Mouse (Mus musculus) kidney, embryonic 16.5 days (tissue): ENCODE data around the gene Arl8b. TPM values are rescaled to one million over a fixed set of nuclear protein-coding genes. Genes with fewer than 3 reads are reported as not detected.

Source experiments
- ATAC-seq: fragments of 200-750 bp; cut with Nextera tagmentation; 2 replicates; pipeline ENCODE4 v1.8.0; 2017; ENCODE audit warnings: moderate TSS enrichment; ENCODE audit not compliant: low FRiP score, low TSS enrichment
- H3K27ac ChIP-seq: fragments of 300-500 bp; sonication (generic); 2 replicates; pipeline ENCODE4 v1.5.1; 2014; ENCODE audit warnings: low read length
- H3K27me3 ChIP-seq: fragments of 300-500 bp; sonication (generic); 2 replicates; pipeline ENCODE4 v1.6.1; 2014; ENCODE audit warnings: low read length, control low read depth, mixed read lengths; ENCODE audit not compliant: insufficient read depth
- H3K36me3 ChIP-seq: fragments of 300-500 bp; sonication (generic); 2 replicates; pipeline ENCODE4 v1.6.1; 2014; ENCODE audit warnings: low read length, control low read depth, mixed read lengths; ENCODE audit not compliant: insufficient read depth
- H3K4me1 ChIP-seq: fragments of 300-500 bp; sonication (generic); 2 replicates; pipeline ENCODE4 v1.6.1; 2014; ENCODE audit warnings: low read length, control low read depth, mixed read lengths; ENCODE audit not compliant: insufficient read depth
- H3K4me2 ChIP-seq: fragments of 300-500 bp; sonication (generic); replicated peaks from 2 replicates; pipeline ENCODE4 v1.6.1; 2014; ENCODE audit warnings: low read depth, low read length
- H3K4me3 ChIP-seq: fragments of 300-500 bp; sonication (generic); 2 replicates; pipeline ENCODE4 v1.5.1; 2014; ENCODE audit warnings: mild to moderate bottlenecking, low read length
- H3K9ac ChIP-seq: fragments of 300-500 bp; sonication (generic); replicated peaks from 2 replicates; pipeline ENCODE4 v1.6.1; 2014; ENCODE audit warnings: low read length
- H3K9me3 ChIP-seq: fragments of 300-500 bp; sonication (generic); 2 replicates; pipeline ENCODE4 v1.6.1; 2016; ENCODE audit warnings: low read length, control low read depth
- WGBS: fragments of 180-500 bp; shearing (Covaris S2); extraction: QIAGEN DNeasy Blood & Tissue Kit; methylation state at CpG from one replicate; pipeline ENCODE4 v1.1.7; 2014; 5-methylcytosine and 5-hydroxymethylcytosine counted together
- polyA plus RNA-seq: library from polyadenylated mRNA; unstranded; fragments of >200 nt; fragmentation: Nextera tagmentation; extraction: Ambion mirVana; gene quantifications from 2 replicates; pipeline ENCODE4 v1.2.1, GENCODE M21; 2015

The Arl8b gene
- polyA plus RNA-seq, 1 experiment from 2014 or later: 79.1 TPM

DNA sequence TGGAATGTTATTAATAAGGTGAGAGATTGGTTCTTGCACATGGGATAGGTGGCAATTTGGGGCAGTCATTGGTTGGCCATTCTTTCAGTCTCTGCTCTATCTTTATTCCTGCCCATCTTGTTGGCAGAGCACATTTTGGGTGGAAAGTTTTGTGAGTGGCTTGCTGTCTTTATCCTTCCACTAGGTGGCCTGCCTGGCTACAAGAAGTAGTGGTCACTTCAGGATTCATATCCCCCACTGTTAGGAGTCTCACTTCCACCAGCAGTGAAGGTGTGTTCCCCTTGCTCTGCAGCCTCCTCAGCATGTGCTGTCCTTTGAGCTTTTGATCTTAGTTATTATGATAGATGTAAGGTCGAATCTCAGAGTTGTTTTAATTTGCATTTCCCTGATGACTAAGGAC, 25.9 kb downstream of the Arl8b start:
- no peak for ATAC-seq
- H3K27me3 ChIP-seq: no peaks in the 10 kb centered on the region
- 81% methylated on average over 1 of the region's 1 CpGs for WGBS

DNA sequence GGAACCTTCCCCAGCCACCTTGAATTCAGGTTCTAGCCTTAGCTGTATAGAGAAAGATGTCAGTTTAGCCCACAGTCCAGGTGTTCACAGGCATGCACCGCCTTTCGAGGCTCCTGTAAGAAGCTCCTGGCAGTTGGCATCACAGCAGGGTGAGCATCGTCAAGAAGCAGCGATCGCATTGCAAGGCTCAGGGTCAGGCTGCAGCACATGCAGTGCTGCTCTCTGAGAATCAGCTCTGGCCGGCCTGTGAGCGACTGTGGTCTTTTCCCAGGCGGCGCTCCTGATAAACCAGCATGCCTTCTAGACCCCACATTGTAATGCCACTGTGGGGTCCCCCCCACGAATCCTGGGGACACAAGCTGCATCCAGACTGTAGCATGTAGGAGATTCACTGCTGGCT, 27.3 kb downstream of the Arl8b start:
- Histone ChIP-seq H3K4me2 (no peak overlapping the region), H3K9me3 (no peaks in the 10 kb centered on the region), H3K4me3 (no peak overlapping the region), H3K36me3 (peaks cover 5% of the 10 kb centered on the region; the same call in 1 of the 2 replicates), H3K9ac (no peak overlapping the region), H3K27ac (no peak overlapping the region), H3K27me3 (no peaks in the 10 kb centered on the region), H3K4me1 (peaks cover 13% of the 10 kb centered on the region)
- WGBS: 70% methylated on average over 10 of the region's 10 CpGs
- ATAC-seq: no peak

More for the DNA sequence above, 25.9 kb downstream of the Arl8b start:
- Histone ChIP-seq H3K9ac (no peak overlapping the region), H3K27ac (no peak overlapping the region), H3K4me2 (no peak overlapping the region), H3K4me1 (peaks cover 23% of the 10 kb centered on the region), H3K9me3 (no peaks in the 10 kb centered on the region), H3K36me3 (no peaks in the 10 kb centered on the region), H3K4me3 (no peak overlapping the region)

GRCm38 (mm10) chr6:108812134-108812533, 29.2 kb downstream of the Arl8b start:
- Histone ChIP-seq H3K4me2 (no peak overlapping the region), H3K36me3 (peaks cover 8% of the 10 kb centered on the region; the same call in 1 of the 2 replicates), H3K9me3 (no peaks in the 10 kb centered on the region), H3K9ac (no peak overlapping the region), H3K4me1 (peaks cover 3% of the 10 kb centered on the region; the same call in 1 of the 2 replicates), H3K27ac (no peak overlapping the region), H3K27me3 (no peaks in the 10 kb centered on the region), H3K4me3 (no peak overlapping the region)
- ATAC-seq: no peak
- 82% methylated on average over 2 of the region's 2 CpGs for WGBS

GRCm38 (mm10) chr6:108817510-108817909, 34.6 kb downstream of the Arl8b start:
- ATAC-seq: no peak
- Histone ChIP-seq H3K9me3 (no peaks in the 10 kb centered on the region), H3K9ac (no peak overlapping the region), H3K27ac (no peak overlapping the region), H3K36me3 (peaks cover 24% of the 10 kb centered on the region), H3K4me2 (no peak overlapping the region), H3K4me3 (no peak overlapping the region), H3K27me3 (no peaks in the 10 kb centered on the region), H3K4me1 (no peaks in the 10 kb centered on the region)
- 83% methylated on average over 4 of the region's 4 CpGs for WGBS

GRCm38 (mm10) chr6:108824816-108825545, 42.1 kb downstream of the Arl8b start:
- H3K4me3 ChIP-seq: no peak overlapping the region
- ATAC-seq: no peak
- no peaks in the 10 kb centered on the region for H3K9me3 ChIP-seq
- no peak overlapping the region for H3K9ac ChIP-seq
- H3K4me2 ChIP-seq: no peak overlapping the region
- H3K27me3 ChIP-seq: no peaks in the 10 kb centered on the region
- peaks cover 22% of the 10 kb centered on the region for H3K36me3 ChIP-seq
- H3K27ac ChIP-seq: no peak overlapping the region
- 64% methylated on average over 7 of the region's 7 CpGs for WGBS
- peaks cover 11% of the 10 kb centered on the region for H3K4me1 ChIP-seq

DNA sequence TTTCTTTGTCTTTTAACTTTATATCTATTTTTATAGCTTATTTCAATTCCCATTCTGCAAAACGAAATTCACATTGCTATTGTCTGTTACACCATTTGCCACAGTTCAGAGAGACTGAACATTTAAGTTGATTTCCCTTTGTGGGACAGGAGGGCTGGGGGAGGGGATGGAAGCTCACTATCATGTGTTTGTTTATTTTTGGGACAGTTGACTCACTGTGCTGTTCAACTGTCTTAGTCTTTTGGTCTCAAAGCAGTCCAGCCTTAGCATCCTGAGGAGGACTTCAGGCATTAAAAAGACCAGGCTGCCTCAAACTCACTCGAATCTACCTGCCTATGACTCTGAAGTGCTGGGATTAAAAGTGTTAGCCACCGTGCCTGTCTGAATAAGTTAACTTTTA, 43.2 kb downstream of the Arl8b start:
- no peaks in the 10 kb centered on the region for H3K27me3 ChIP-seq
- no peaks in the 10 kb centered on the region for H3K9me3 ChIP-seq
- no peak for ATAC-seq
- H3K4me2 ChIP-seq: no peak overlapping the region
- 64% methylated on average over 3 of the region's 3 CpGs for WGBS
- H3K4me3 ChIP-seq: no peak overlapping the region
- H3K36me3 ChIP-seq: peaks cover 18% of the 10 kb centered on the region
- H3K27ac ChIP-seq: no peak overlapping the region
- no peak overlapping the region for H3K9ac ChIP-seq
- H3K4me1 ChIP-seq: peaks cover 14% of the 10 kb centered on the region

DNA sequence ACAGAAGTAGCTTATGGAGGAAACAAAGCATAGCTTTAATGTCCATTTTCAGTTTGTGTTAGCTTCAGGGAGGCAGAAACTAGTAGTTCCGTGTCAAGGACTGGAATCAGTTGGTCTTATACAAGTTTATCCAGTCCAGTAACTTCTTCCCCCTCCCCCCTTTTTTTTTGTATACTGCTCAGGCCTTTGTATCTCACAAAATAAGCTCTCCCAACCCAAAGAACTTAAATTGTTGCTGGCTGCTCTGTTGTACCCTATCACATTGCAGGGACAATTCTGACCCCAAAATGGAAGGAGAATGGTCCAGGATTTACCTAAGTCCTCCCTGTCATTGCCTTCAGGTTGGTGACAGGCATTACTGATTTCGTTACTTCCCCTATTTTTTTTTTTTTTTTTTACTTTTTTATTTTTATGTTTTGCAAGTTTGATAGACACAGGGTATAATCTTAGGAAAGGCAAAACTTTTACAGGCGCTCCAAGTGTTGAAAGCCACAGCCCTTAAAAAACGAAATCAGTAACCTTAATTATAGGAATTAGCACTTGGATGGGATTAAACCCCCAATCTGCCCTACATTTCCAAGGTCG, 44.5 kb downstream of the Arl8b start:
- peak overlapping the region; percentile 67 for H3K4me3 ChIP-seq
- H3K9me3 ChIP-seq: no peaks in the 10 kb centered on the region
- peaks cover 10% of the 10 kb centered on the region for H3K36me3 ChIP-seq
- 26% methylated on average over 5 of the region's 5 CpGs for WGBS
- peak overlapping the region; percentile 61 for H3K9ac ChIP-seq
- H3K27me3 ChIP-seq: no peaks in the 10 kb centered on the region
- H3K4me1 ChIP-seq: peaks cover 14% of the 10 kb centered on the region
- no peak for ATAC-seq
- peak overlapping the region; percentile 65 for H3K4me2 ChIP-seq
- no peak overlapping the region for H3K27ac ChIP-seq

DNA sequence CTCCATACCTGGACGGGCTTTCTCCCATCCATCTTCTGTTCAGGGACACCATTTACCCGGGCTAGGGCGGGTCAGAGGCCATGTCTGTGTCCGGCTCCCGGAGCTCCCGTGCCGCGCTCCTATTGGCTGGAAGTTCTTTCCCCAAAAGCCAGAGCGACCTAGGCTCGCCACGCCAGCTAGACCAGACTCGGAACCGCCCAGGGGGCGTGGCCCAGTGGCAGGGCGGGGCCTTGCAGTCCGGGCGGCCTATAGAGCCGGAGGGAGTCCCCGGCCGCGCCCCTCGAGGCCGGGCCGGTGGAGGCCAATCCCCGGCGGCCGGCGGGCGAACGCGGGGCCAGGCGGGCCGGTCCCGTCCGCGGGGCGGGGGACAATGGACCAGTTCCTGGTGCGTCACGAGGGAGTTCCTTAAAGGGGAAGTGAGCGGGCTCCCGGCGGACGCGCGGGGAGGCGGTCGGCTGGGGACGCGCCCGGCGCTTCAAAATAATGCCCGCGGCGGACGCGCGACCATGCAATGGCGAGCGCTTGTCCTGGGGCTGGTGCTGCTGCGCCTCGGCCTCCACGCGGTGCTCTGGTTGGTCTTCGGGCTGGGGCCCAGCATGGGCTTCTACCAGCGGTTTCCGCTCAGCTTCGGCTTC, 45.5 kb downstream of the Arl8b start, which contains the start of gene Edem1:
Gene Edem1 (plus strand): TSS at position 408 of the 635 bp plus-strand sequence.
- Histone ChIP-seq H3K4me3 (peak within 1 kb of the TSS; percentile 67), H3K27me3 (no peaks in the 10 kb centered on the region), H3K4me2 (peak within 1 kb of the TSS; percentile 91), H3K4me1 (peaks cover 14% of the 10 kb centered on the region), H3K36me3 (peaks cover 3% of the 10 kb centered on the region; the same call in 1 of the 2 replicates), H3K9ac (peak within 1 kb of the TSS; percentile 79), H3K27ac (peak within 1 kb of the TSS; percentile 54), H3K9me3 (no peaks in the 10 kb centered on the region)
- under 1% methylated on average over 66 of the region's 67 CpGs for WGBS
- ATAC-seq: peak; percentile 99

GRCm38 (mm10) chr6:108828872-108829271, 46.0 kb downstream of the Arl8b start:
- under 1% methylated on average over 56 of the region's 56 CpGs for WGBS
- ATAC-seq: no peak; the same call in 1 of the 2 replicates
- Histone ChIP-seq H3K9ac (peak overlapping the region; percentile 79), H3K4me2 (peak overlapping the region; percentile 91), H3K9me3 (no peaks in the 10 kb centered on the region), H3K27me3 (no peaks in the 10 kb centered on the region), H3K36me3 (no peaks in the 10 kb centered on the region), H3K27ac (peak overlapping the region; percentile 54), H3K4me3 (peak overlapping the region; percentile 67), H3K4me1 (peaks cover 14% of the 10 kb centered on the region)
